Mouse (Mus musculus) C2C12 (cell line): ENCODE results near the gene Mettl26. TPM values are rescaled to one million over a fixed set of nuclear protein-coding genes. Genes with fewer than 3 reads are reported as not detected.
A peak's percentile ranks its signal among the peaks of the same experiment; 100 is the strongest.

Experiments
- H3K27me3 ChIP-seq: one replicate; pipeline ENCODE4 v1.6.1; 2011; ENCODE audit not compliant: control insufficient read depth, insufficient read depth, insufficient read length
- H3K36me3 ChIP-seq: one replicate; pipeline ENCODE4 v1.6.1; 2011; ENCODE audit not compliant: control insufficient read depth, insufficient read depth
- H3K4me3 ChIP-seq: one replicate; pipeline ENCODE4 v1.5.1; 2011; ENCODE audit warnings: mild to moderate bottlenecking, control low read depth; ENCODE audit not compliant: poor library complexity, insufficient read depth, severe bottlenecking
- H3K79me2 ChIP-seq: one replicate; pipeline ENCODE4 v1.6.1; 2011; ENCODE audit not compliant: control insufficient read depth, insufficient read depth
- H3K79me3 ChIP-seq: one replicate; pipeline ENCODE4 v1.6.1; 2011; ENCODE audit warnings: low read depth, control low read depth
- H3ac ChIP-seq: one replicate; pipeline ENCODE3; 2011; ENCODE audit warnings: low read depth; ENCODE audit not compliant: control insufficient read depth, insufficient read length
- CEBPB ChIP-seq: IDR thresholded peaks from one replicate; pipeline ENCODE4 v1.6.1; 2011; ENCODE audit warnings: low read depth, mild to moderate bottlenecking, control low read depth, moderate library complexity
- CTCF ChIP-seq: IDR thresholded peaks from one replicate; pipeline ENCODE4 v1.5.1; 2011; ENCODE audit not compliant: control insufficient read depth, insufficient read depth, insufficient read length
- FOSL1 ChIP-seq: IDR thresholded peaks from one replicate; pipeline ENCODE4 v1.8.0; 2011; ENCODE audit warnings: mild to moderate bottlenecking, low read length; ENCODE audit not compliant: poor library complexity, insufficient read depth, severe bottlenecking
- MAX ChIP-seq: IDR thresholded peaks from one replicate; pipeline ENCODE4 v1.6.1; 2011; ENCODE audit warnings: mild to moderate bottlenecking, control low read depth
- MYOD1 ChIP-seq: IDR thresholded peaks from one replicate; pipeline ENCODE4 v1.6.1; 2011; ENCODE audit warnings: low read depth; ENCODE audit not compliant: control insufficient read depth, insufficient read length
- MYOG ChIP-seq: IDR thresholded peaks from one replicate; pipeline ENCODE4 v1.6.1; 2011; ENCODE audit not compliant: control insufficient read depth, insufficient read length; ENCODE audit errors: extremely low read depth
- USF1 ChIP-seq: IDR thresholded peaks from one replicate; pipeline ENCODE4 v1.6.1; 2011; ENCODE audit warnings: low read depth, mild to moderate bottlenecking, control low read depth, moderate library complexity
- polyA plus RNA-seq: library from polyadenylated mRNA; unstranded; fragments of >200 nt; fragmentation: generic; extraction: Trizol; gene quantifications from one replicate; pipeline ENCODE4 v1.2.1, GENCODE M21; 2012; ENCODE audit warnings: missing spikeins

Mettl26 gene
- polyA plus RNA-seq, 1 experiment = 25.0 TPM

DNA sequence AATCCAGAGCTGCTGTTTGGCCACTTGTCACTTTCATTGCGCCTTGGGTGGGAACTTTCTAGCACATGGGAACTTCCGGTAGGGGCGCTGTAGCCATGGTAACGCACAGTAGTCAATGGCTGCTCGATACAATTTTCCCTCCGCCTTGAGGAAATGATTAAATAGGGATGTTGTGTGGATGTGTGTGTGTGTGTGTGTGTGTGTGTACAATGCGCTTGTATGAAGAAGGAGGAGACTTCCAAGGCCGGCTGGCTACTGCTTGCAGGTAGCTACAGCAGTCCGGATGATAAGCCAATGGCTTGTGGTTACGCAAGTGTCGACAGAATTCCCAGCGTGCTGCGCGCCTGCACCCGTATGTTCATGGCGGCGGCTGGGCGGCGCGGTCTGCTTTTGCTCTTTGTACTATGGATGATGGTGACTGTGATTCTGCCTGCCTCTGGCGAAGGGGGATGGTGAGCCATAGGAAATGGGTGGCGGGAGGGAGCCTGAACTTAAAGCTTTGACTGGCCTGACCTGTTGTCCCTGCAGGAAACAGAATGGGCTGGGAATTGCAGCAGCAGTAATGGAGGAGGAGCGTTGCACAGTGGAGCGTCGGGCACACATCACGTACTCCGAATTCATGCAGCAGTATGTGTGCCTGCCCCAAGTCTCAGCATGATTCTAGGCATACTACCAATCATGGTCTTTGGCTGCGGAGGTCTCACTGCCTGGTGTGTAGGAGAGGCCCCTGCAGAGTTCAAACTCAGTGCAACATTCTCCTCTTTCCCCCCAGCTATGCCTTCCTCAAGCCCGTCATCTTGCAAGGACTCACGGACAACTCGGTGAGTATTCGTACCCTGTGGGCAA lies 45.9 kb upstream of the Mettl26 start, which contains the start of gene Jmjd8:
TSS of gene Jmjd8 (plus strand) at position 156 of the 846 bp plus-strand sequence.
- Histone ChIP-seq H3K4me3 (peak within 1 kb of the TSS; percentile 23), H3K27me3 (no peaks in the 10 kb centered on the region), H3K79me3 (peaks cover 23% of the 10 kb centered on the region), H3K36me3 (peaks cover 24% of the 10 kb centered on the region), H3K79me2 (peaks cover 46% of the 10 kb centered on the region), H3ac (peak within 1 kb of the TSS; percentile 46)
- TF ChIP-seq MYOD1 = no peak
- no peak for TF ChIP-seq FOSL1
- peak; percentile 67 for TF ChIP-seq CEBPB
- TF ChIP-seq USF1 = no peak
- TF ChIP-seq MAX = no peak
- no peak for TF ChIP-seq CTCF
- TF ChIP-seq MYOG = no peak

DNA sequence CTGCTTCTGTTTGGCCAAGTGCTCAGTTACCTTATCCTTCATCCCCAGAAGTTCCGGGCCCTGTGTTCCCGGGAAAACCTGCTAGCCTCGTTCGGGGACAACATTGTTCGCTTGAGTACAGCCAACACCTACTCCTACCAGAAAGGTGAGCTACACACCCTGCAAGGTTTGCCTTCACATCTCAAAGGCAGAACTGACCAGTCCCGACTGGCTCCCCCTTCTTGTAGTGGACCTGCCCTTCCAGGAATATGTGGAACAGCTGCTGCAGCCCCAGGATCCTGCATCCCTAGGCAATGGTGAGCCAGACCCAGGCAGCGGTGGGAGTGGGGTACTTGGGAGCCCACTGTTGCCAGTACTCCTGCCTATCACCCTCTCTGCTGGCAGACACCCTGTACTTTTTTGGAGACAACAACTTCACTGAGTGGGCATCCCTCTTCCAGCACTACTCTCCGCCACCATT lies 45.3 kb upstream of the Mettl26 start:
- Histone ChIP-seq H3K79me3 (peaks cover 27% of the 10 kb centered on the region), H3K79me2 (peaks cover 46% of the 10 kb centered on the region), H3K27me3 (no peaks in the 10 kb centered on the region), H3K4me3 (no peak overlapping the region), H3ac (peak overlapping the region; percentile 46), H3K36me3 (peaks cover 24% of the 10 kb centered on the region)
- TF ChIP-seq MAX (no peak), MYOG (no peak), CTCF (no peak), CEBPB (no peak), FOSL1 (no peak), USF1 (no peak), MYOD1 (no peak)

GRCm38 (mm10) chr17:25830200-25830753 lies 44.6 kb upstream of the Mettl26 start:
- H3ac ChIP-seq = no peak overlapping the region
- peaks cover 27% of the 10 kb centered on the region for H3K36me3 ChIP-seq
- H3K79me2 ChIP-seq = peaks cover 48% of the 10 kb centered on the region
- TF ChIP-seq MYOG = no peak
- no peak for TF ChIP-seq CTCF
- no peak overlapping the region for H3K4me3 ChIP-seq
- H3K79me3 ChIP-seq = peaks cover 27% of the 10 kb centered on the region
- no peaks in the 10 kb centered on the region for H3K27me3 ChIP-seq

DNA sequence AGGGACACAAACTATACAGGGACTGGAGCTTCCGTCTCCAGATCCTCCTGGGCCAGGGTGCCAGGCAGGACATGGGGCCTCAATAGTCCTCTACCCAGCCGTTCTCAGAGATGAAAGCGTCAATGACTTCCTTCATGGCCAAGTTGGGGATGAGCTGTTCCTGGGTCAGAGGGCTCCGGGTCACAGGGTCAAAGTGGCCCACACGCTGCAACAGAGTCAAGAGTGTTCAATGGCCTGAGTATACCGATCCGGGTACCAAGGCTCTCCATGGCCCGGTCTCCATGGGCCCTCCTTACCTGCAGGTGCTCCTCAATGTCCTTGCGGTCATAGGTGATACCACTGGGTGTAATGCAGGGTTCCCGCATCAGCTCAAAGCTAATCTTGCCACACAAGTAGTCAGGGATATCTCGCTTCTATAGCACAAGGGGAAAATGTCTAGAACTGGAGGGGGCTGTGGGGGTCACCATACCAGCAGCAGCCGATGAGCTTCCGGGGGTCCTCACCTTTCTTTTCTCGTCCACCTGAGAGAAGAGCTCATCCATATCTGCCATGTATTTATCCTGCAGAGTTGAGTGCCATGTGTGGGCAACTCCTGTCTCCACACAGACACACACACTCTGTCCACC lies 44.0 kb upstream of the Mettl26 start:
- no peak for TF ChIP-seq MYOD1
- no peak for TF ChIP-seq CTCF
- TF ChIP-seq USF1 = no peak
- TF ChIP-seq MYOG = no peak
- TF ChIP-seq CEBPB = no peak
- no peak for TF ChIP-seq MAX
- TF ChIP-seq FOSL1 = no peak
- peaks cover 51% of the 10 kb centered on the region for H3K79me2 ChIP-seq
- H3K27me3 ChIP-seq = no peaks in the 10 kb centered on the region
- peaks cover 27% of the 10 kb centered on the region for H3K79me3 ChIP-seq
- no peak overlapping the region for H3K4me3 ChIP-seq
- no peak overlapping the region for H3ac ChIP-seq
- H3K36me3 ChIP-seq = peaks cover 27% of the 10 kb centered on the region

GRCm38 (mm10) chr17:25831451-25832281 lies 43.2 kb upstream of the Mettl26 start:
- Histone ChIP-seq H3ac (peak overlapping the region; percentile 75), H3K79me3 (peaks cover 27% of the 10 kb centered on the region), H3K27me3 (no peaks in the 10 kb centered on the region), H3K36me3 (peaks cover 27% of the 10 kb centered on the region), H3K4me3 (peak overlapping the region; percentile 79), H3K79me2 (peaks cover 51% of the 10 kb centered on the region)
- TF ChIP-seq FOSL1 = no peak
- no peak for TF ChIP-seq CEBPB
- no peak for TF ChIP-seq MYOG
- no peak for TF ChIP-seq MYOD1
- TF ChIP-seq USF1 = no peak
- TF ChIP-seq CTCF = no peak
- TF ChIP-seq MAX = no peak
